Mouse (Mus musculus): ENCODE results near the gene Rdx. TPM values are rescaled to one million over a fixed set of nuclear protein-coding genes. Genes with fewer than 3 reads are reported as not detected.
"Not testable (repeated sequence)": the region's sequence is repeated elsewhere in the genome, so short reads cannot be mapped to it uniquely, and the experiment has no call there.

Gene Rdx
- total RNA-seq, 2 experiments from 2014 or later: 125 to 131 TPM

DNA sequence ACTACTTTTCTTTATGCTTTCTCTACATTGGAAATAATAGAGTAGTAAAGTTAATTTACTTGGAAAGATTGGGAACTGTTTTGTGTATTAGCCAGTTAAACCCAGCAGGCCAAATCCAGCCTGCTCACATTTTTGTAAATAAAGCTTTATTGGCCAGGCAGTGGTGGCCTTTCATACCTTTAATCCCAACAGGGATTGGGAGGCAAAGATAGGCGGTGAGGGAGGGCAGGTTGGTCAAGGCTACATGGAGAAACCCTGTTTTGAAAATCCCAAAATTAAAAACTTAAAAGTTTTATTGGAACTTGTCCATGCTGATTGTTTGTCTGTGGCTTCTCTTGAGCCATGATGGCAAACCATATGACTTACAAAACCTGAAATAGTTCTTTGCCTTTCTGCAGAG is 5.2 kb downstream of the Rdx start:
- DNase-seq (ENCODE audit: low spot score in 2 of 2): no peak

DNA sequence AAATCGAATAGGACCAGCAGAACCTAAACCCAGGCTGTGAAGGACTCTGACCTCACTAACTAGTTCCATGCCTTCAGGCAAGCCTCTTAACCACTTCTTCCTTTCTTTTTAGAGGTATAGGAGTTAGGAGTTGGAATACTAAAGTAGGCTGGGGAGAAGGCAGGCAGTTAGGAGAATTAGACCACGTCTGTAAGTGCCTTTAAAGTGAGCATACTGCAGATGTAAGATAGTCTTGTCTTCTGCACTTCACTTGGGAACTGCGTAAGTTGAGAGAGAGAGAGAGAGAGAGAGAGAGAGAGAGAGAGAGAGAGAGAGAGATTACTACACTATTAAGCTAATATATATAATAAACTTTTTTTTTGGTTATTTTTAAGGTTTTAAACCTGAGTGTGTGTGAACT is 8.3 kb downstream of the Rdx start:
- no peak for DNase-seq (ENCODE audit: low spot score in 2 of 2)

DNA sequence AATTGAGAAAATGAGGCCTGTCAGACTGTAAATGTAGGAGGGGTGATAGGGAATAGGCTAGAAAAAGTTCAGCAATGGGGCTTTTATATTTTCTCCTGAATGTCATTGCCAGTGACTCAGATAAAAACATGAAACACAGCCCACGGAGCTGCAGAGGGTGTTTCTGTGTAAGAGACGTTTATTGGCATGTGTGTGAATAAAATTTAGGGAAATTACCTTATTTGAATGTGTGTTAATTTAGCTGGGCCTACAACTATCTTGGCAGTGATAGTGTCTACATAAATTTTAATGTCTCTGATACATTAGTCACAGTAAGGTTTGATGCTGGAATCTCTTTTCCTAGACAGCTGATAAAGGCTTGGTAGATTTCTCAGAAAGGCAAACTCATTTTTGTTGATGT is 12.8 kb downstream of the Rdx start:
- DNase-seq (ENCODE audit: low spot score in 2 of 2): no peak

DNA sequence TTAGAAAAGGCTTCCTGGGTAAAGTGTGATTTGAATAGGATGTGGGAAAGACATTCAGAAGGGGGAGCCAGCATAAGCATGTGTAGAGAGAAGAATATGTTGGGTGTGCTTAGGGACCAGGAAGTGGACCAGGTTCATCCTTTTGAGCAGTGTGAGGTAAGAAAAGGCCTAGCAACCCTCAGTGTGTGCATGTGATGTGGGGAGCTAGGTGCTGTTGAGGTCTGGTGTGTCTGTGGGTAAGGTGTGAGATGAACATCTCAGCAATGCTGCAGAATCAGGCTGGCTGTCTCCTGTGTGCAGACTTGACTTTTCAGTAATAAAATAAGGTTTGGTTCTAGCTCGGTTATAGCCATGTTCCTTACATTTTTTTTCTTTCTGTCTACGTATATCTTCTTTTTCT is 23.1 kb downstream of the Rdx start:
- DNase-seq (ENCODE audit: low spot score in 2 of 2): no peak

DNA sequence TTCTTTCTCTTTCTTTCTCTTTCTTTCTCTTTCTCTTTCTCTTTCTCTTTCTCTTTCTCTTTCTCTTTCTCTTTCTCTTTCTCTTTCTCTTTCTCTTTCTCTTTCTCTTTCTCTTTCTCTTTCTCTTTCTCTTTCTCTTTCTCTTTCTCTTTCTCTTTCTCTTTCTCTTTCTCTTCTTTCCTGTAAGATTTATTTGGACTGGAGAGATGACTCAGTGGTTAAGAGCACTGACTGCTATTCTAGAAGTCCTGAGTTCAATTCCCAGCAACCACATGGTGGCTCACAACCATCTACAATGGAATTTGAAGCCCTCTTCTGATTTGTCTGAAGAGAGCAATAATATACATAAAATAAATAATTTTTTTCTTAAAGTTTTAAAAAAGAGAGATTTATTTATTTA is 24.4 kb downstream of the Rdx start:
- not testable (repeated sequence) for DNase-seq (ENCODE audit: low spot score in 2 of 2)

DNA sequence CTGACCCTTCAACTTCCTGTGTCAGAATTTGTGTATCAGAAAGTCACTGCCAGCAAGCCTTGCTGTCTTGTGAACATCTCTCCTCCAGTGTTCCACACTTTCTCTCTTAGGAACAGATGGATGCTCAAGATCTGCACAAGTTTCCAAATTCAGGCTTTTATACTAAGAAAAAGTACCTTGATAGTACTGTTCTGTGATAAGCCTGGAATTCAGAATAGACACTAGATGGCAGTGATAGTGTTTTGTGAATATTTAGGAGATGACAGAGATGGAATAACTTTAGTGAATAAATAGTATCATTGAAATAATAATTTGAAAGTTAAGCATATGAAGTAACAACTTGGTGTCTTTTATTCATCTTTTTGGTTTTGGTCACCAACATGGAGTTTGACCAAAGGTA is 25.2 kb downstream of the Rdx start:
- no peak for DNase-seq (ENCODE audit: low spot score in 2 of 2)

DNA sequence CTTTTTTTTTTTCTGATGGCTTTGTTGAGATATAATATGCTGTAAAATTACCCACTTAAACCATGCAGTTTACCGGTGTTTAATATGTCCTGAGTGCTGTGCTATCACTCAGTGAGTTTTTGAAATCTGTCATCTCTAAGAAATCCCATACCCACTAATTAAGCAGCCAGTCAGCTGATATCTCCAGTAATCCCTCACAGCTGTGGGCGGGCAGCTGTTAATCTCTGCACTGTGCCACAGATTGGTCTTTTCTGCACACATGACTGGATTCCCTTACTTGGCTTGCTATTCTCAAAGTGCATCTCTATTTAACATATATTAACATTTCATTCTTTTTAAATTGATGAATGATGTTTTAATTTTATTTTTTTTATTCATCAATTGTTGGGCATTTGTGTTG is 29.1 kb downstream of the Rdx start:
- DNase-seq (ENCODE audit: low spot score in 2 of 2): no peak

DNA sequence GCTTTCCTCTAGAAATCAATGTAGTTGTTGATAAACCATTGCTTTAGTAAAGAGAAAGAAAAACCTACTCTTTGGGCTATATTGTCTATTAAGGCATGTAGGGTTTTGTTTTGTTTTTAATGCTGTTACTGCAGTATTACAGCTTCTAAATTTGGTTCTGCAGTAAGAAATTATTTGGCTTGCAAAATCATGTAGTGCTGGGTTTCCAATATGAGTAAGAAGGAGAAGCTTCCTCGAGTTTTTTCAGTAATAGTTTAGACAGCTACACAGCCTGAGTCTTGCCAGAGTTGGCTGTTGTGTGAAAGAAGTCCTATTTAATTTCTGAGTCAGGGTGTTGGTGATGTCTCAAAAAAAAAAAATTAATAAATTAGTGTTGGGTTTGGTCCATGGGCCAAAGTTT is 30.7 kb downstream of the Rdx start:
- no peak for DNase-seq (ENCODE audit: low spot score in 2 of 2)

DNA sequence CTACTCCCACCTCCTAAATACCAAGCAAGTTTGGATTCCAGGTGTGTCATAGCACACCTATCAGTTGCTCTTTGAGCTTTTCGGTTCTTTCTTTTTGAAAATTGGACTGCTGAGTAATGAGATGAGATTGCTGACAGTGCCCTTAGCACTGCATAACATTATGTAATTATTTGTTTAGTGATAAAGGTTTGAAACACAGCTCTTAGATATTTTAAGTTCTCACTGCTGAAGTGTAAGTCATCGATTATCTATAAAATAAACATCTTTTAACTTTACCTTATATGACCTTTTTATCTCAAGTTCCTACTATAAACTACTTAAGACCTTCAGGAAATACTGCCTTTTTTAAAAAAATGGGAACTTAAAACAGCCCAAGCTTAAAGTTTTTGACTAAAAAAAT is 35.0 kb downstream of the Rdx start:
- no peak for DNase-seq (ENCODE audit: low spot score in 2 of 2)

DNA sequence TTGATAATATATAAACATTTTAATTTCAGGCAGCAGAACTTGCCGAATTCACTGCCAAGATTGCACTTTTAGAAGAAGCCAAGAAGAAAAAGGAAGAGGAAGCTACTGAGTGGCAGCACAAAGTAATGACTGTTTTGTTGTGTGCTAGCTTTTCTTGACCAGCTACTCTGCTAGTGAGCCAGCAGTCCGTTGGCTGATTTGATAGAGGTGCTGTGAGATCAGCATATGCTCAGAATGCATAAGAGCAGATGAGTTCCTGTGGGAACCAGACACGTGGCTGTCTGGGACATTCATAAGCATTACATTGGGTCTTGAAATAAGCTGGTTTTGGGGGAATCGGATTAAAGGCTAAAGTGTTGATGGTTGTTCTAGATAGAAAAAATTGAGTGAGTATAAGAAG is 35.4 kb downstream of the Rdx start:
- no peak for DNase-seq (ENCODE audit: low spot score in 2 of 2)

DNA sequence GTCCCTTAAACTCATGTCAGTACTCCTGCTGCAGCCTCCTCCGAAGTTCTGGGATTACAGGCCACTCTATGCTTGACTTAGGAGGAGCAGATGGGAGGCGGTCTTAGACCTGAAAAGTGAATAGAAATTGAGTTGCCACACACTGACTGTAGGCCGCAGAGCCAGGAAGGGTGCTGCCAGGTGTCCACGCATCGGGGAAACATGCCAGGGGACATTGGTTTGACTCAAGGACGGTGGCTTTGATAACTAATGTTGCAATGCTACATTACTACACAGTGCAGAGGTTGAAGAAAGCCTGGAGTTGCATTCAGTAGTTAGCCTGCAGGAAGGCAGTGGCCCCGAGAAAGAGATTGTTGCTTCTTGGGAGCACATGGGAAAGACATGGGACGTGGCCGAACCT is 44.8 kb downstream of the Rdx start:
- DNase-seq (ENCODE audit: low spot score in 2 of 2): no peak

DNA sequence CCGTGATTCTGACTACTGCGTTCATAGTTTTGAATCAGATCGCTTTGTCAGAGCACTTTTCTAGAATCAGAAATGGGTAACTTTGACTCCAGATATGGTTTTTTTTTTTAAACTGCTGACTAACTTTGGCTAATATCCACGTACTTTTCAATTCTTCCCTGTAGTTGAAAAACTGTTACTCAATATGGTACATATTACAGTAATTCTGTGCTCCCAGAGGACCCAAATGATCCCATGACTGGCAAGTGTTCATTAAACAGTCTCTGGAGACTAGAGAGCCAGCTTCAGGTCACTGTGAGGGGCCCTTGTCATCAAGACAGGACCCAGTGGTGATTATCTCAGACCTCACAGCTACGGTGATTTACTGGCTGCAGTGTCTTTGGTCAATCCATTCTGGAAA is 45.3 kb downstream of the Rdx start:
- DNase-seq (ENCODE audit: low spot score in 2 of 2): no peak

DNA sequence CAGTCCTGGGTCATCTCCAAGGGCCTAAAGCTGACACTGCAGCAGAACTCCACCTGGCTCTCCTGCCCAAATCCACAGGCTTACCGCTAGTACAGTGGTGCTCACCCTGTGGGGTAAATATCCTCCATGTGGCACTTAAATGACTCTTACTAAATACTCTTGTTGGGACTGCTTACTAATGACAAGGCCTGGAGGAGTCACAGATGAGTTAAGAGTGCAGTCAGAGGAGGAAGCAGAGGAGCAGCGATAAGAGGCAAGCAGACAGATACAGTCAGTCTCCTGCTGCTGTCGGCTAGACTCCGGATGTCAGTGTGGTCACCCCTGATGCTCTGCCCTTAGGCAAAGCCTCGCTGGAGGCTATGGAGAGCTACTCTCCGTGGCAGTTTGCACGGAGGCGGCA is 46.1 kb downstream of the Rdx start:
- no peak for DNase-seq (ENCODE audit: low spot score in 2 of 2)

DNA sequence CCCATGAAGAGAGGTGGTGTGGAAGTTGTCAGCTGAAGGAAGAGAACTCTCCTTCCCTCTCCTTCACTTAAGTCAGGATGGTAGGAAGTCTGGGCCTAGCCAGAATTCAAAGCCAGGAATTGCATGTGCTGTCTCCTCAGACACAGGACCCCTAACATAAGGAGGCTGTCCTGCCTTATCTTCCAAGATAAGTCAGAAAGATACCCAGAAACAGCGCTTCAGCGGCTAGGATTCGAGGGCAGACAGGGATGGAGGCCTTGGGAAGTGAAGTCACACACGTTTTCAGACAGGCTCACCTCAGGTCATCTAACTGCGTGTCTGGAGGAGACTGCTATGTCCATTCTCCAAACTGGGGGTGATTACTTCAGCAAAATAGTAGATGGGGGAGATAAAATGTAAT is 47.0 kb downstream of the Rdx start:
- DNase-seq (ENCODE audit: low spot score in 2 of 2): no peak

DNA sequence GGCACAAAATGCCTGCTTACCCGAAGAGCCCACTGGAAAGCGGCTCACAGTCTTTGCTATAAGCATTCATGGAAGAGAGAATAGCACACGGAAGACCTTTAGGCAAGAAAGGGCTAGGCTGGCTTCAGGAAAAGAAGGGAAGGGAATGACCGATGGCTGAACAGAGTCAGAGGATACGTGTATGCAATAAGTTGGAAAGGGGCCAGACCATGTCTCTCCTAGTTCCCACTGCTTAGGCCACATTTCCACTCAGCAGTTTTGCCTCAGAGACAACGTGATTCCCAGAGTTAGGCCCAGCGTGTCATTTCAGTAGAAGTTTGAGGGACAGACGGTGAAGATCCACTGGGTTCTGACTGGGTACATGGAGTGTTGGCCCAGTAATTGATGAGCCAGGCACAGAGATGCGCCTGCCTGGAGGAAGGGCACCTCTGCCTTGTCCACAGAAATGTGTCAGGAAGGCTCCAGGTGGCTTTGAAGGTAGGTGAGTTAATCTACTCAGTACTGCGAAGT is 47.6 kb downstream of the Rdx start:
- no peak for DNase-seq (ENCODE audit: low spot score in 2 of 2)

DNA sequence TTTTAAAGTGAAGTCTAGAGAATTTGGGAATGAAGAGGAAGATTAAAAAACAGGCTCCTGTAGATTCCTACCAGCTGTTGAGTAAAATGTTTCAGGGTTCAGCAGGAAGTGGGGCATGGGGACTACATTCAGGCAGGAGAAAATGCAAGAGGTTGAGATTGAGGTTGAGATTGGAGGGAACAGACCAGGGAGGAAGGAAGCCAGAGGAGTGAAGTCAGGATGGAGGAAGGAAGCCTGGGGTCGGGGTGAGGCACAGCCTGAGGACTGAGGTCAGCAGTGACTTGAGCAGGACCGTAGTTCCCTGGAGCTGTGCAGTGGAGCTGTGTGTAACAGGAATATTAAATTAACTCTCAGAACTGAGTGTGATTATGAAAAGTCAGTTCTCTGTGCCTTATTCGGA is 48.7 kb downstream of the Rdx start:
- DNase-seq (ENCODE audit: low spot score in 2 of 2): no peak

DNA sequence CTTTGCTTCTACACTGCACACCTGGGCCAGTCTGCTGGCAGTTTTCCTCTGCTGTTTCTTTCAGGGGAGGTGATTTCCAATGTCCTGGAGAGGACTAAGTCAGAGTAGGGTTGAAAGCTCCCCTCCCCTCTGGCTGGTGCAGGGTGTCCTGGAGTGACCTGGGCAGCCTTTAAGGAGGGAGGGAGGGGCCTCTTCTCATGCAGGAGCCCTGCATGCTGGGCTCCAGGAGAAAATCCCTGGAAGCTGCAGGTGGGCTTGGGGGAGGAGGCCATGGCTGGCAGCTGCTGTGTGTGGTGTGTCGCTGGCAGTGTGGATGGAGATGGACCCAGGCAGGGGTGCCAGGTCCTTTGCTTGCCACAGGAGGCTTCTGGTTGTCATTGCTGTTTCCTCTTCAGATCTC is 50.4 kb downstream of the Rdx start:
- DNase-seq (ENCODE audit: low spot score in 2 of 2): no peak

DNA sequence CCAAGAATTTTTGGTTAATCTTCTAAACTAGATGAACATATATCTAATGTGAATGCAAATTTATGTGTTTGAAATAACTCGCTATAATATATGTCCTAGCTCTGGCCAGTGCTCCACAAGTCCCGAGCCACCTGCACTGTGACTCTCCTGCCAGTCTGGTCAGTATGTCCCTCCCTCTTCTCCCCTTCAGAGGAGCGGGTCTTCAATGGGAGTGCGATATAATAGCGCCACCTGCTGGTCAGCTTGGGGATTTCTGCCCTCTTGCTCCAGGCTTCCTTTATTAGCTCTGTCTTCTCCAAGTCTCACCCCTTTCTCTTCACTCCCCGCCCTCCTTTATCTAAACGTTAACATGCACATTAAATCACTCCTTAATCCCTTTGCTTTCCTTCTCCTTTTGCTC is 51.6 kb downstream of the Rdx start:
- peak; percentile 68 to 77 for DNase-seq (ENCODE audit: low spot score in 2 of 2)

DNA sequence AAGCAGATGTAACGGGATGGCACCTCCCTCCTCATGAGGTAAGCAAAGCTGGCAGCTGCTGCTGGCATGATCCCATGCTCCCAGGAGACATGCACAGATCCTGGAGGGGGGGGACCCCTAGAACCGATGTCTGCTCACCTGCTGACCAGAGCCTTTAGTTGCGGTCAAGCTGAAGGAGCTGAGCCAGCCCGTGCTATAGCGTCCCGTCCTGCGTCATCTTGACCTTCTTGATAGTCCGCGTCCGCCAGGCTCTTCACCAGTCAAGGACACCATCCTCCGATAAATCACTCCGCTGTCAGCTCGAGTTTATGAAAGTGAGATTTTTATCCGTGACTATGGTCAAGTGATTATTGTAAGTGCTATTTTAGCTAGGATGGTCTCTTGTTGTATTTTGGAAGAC is 53.5 kb downstream of the Rdx start:
- no peak for DNase-seq (ENCODE audit: low spot score in 2 of 2)

DNA sequence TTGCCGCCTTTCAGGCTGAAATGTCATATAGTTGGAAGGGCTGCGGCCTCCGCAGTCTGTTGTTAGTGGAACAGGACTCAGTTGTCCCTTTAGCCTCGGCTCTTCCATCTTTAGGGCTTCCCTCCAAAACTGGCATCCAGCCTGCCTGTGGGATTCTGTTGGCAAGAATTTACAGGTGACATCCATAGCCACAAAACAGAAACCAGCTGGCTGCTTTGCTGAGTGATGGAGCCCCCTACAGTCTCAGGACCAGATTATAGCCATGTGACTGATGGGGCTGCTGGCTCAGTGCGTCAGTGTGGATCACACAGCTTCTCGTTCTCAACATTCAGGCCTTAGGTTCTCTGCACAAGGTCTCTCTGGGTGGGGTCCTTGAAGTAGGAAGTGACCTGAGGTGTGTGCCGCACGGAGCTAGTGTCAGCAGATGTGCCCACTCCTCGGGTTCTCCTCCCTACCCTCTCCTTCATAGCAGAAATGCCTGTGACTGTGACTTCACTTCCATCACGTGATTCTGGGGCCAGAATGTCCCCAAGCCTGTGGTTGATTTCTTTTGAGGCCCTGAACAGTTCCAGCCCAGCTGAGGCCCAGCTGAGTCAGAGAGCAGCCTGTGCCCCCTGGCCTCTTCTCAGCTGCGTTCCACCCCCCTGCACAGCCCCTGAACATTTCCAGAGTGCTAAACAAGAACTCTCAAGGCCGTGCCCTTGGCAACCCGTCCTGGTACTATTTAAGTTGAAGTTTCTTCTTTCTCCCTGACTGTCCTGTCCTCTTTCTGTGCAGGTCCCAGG is 55.3 kb downstream of the Rdx start:
- no peak for DNase-seq (ENCODE audit: low spot score in 2 of 2)

DNA sequence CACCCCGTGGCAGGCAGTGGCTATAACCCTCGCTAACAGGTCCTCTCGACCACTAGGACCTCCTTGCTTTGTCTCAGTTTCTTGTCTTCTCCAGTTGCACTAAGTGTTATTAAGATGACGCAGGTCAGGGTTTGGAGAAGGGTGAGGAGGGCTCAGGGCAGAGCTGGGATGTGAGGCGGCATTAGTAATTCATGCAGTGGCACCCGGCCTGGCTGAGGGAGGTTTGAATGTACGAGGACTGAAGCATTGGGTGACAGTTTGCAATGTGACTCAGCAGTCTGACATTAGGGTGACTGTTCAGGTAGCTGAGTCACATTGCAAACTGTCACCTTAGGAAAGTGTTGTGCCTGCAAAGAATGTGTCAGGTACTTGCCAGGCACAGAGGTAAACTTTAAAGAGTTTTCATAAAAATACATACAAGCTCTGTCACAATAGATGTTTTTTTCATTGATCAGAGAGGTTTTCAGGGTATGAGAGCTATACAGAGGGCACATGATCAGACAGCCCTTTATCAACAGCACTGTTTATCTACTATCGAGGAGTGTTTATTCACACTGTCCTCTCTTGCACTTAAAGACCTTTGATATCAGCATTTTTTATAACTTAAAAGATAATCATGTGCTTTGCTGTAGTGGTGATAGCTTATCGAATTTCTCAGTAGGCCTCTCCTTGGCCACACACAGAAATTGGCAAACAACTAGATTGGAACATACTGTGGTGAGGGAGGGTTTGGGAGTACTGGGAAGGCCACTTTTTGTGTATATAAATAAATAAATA is 56.7 kb downstream of the Rdx start:
- DNase-seq (ENCODE audit: low spot score in 2 of 2): no peak

DNA sequence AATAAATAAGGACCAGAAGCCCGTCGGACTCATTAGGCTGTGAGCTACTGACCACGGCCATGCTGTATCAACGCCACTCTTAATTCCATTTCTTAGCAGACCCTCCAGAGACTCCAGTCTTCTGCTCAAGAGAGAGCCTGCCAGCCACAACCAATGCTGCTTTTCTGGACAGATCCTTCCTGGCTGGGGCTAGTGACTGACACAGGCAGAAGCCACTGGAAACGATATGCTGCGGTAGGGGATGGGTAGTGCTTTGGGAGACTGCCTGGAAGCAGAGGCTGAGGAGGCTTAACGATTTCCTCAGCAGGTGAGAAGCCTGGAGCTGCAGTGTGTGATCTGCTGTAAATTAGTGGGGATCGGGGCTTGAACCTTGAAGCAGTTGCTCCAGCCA is 57.2 kb downstream of the Rdx start:
- DNase-seq (ENCODE audit: low spot score in 2 of 2): no peak

DNA sequence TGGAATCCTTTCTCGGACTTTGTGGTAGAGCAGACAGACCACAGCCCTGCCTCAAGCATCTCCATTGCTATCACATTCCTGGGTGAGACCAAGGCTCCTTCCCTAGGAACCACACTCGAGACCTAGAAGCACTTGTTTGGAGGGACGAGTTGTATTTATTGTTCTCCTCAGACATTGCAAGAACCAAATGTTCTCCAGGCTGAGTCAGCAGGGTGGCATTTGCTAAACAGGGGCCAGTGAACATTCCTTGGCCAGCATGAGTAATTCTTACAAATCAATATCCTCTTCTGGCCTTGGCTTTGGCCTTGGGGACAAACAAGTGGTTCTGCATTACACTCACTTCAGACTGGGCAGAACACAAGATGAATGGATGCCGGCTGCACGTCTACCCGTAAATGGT is 58.5 kb downstream of the Rdx start:
- DNase-seq (ENCODE audit: low spot score in 2 of 2): no peak
